Mouse (Mus musculus): ENCODE measurements at regions not wholly inside any gene's neighbourhood (a gene's known extent, or its start where the extent isn't known, plus 50 kb on each side); places are given as distances from the start of the nearest gene placed in this dataset.
"Not testable (repeated sequence)": the region's sequence is repeated elsewhere in the genome, so short reads cannot be mapped to it uniquely, and the experiment has no call there.

DNA sequence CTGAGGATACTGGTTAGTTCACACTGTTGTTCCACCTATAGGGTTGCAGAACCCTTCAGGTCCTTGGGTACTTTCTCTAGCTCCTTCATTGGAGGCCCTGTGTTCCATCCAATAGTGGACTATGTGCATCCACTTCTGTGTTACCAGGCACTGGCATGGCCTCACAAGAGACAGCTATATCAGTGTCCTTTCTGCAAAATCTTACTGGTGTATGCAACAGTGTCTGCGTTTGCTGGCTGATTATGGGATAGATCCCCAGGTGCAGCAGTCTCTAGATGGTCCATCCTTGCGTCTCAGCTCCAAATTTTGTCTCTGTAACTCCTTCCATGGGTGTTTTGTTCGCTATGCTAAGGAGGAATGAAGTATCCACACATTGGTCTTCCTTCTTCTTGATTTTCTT lies 58.7 kb downstream of the Actbl2 start:
- TF ChIP-seq CTCF, EP300 (IDR thresholded peaks at IDR 0.05; ENCODE audit: low read depth): not testable (repeated sequence)

Measured in heart, postnatal 0 days (tissue).